Mouse (Mus musculus): ENCODE data around the gene Actr2.
"Not testable (repeated sequence)": the region's sequence is repeated elsewhere in the genome, so short reads cannot be mapped to it uniquely, and the experiment has no call there.

DNA sequence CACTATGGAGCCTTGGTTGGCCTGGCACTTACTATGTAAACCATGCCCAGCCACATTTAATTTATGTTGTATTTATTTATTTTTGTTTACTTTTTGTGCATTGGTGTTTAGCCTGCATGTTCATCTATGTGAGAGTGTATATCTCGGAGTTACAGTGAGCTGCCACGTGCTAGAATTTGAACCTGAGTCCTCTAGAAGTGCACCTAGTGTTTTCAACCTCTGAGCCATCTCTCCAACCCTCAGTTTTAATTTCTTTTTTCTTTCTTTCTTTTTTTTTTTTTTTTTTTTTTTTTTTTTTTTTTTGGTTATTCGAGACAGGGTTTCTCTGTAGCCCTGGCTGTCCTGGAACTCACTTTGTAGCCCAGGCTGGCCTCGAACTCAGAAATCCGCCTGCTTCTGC is 81.7 kb downstream of the Actr2 start:
- TF ChIP-seq CTCF, EP300 (IDR thresholded peaks at IDR 0.05; ENCODE audit: low read depth): not testable (repeated sequence)

Data from liver, embryonic 14.5 days (tissue).